Comparison of ENCODE assay signal across 28 mouse cellular contexts in the genomic region with DNA sequence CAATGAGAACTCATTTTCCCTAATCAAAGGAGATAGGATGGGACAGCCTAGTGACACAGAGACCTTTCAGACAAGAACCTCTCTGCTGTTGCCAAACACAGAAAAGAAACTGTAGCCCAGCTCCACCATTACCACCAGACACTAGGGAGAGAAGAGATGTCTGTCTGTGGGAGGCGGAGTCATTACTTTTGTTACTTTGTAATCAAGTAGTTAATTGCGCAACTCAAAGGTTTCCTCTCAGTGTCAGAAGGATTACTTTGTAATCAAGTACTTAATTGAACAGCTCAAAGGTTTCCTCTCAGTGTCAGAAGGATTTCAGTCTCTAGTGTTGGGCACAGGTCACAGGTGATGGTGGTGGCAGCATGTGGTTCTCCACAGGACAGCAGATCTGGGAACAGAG.
DNase-seq lines count a peak whose midpoint lies in the region; ATAC-seq and TF ChIP-seq lines count a peak whose summit lies in the region.
"Had no signal": no experiment of that assay in that cellular context is flagged by ENCODE, and none has a peak within 500 bp of the region (broad histone marks: within the 10 kb centered on the region; RNA-seq: fewer than 3 reads in every experiment).

No protein-coding gene starts in this region.

- TF ChIP-seq CTCF in kidney, adult 2 months (conservative IDR thresholded peaks at IDR 0.05; ENCODE audit: insufficient read depth, insufficient read length, low read depth, low read length), result no peak
- TF ChIP-seq CTCF in liver, adult 2 months (IDR thresholded peaks at IDR 0.05; ENCODE audit: low read depth, low read length), result no peak

- no peaks in the 10 kb centered on the region for H3K4me1 ChIP-seq in kidney, adult 2 months (ENCODE audit: control insufficient read depth, insufficient read depth, low read length)
- H3K4me1 ChIP-seq in kidney, embryonic 14.5 days (ENCODE audit: control insufficient read depth, insufficient read depth, low read length), result no peaks in the 10 kb centered on the region
- peaks cover 2% of the 10 kb centered on the region; the same call in 1 of the 2 replicates for H3K4me1 ChIP-seq in liver, adult 2 months (ENCODE audit: control insufficient read depth, insufficient read depth, low read length)
- H3K4me1 ChIP-seq in liver, embryonic 12.5 days, result no peaks in the 10 kb centered on the region
- H3K4me1 ChIP-seq: embryonic facial prominence, embryonic 13.5 days; embryonic facial prominence, embryonic 15.5 days; forebrain, embryonic 10.5 days; forebrain, embryonic 12.5 days had no signal

- no peak overlapping the region for H3K4me2 ChIP-seq in kidney, embryonic 14.5 days (replicated peaks; ENCODE audit: low read depth, low read length)
- H3K4me2 ChIP-seq in liver, embryonic 12.5 days, result no peak overlapping the region
- H3K4me2 ChIP-seq: embryonic facial prominence, embryonic 13.5 days; embryonic facial prominence, embryonic 15.5 days; forebrain, embryonic 12.5 days had no signal

- WGBS in kidney, adult 2 months, result 85% methylated on average over 2 of the region's 2 CpGs
- 92% methylated on average over 2 of the region's 2 CpGs for WGBS in kidney, embryonic 14.5 days
- WGBS in liver, adult 2 months, result 81% methylated on average over 2 of the region's 2 CpGs
- WGBS in liver, embryonic 12.5 days (ENCODE audit: insufficient replicate concordance), result 73% methylated on average over 2 of the region's 2 CpGs

- H3K27me3 ChIP-seq in kidney, adult 2 months (replicated peaks; ENCODE audit: control insufficient read depth, insufficient read depth, low read length), result no peaks in the 10 kb centered on the region
- H3K27me3 ChIP-seq in kidney, embryonic 14.5 days (ENCODE audit: control insufficient read depth, insufficient read depth, low read length), result no peaks in the 10 kb centered on the region; the same call in 1 of the 2 replicates
- H3K27me3 ChIP-seq in liver, adult 2 months (ENCODE audit: control insufficient read depth, insufficient read depth, low read length), result no peaks in the 10 kb centered on the region
- H3K27me3 ChIP-seq in liver, embryonic 12.5 days (replicated peaks), result no peaks in the 10 kb centered on the region
- H3K27me3 ChIP-seq: CH12.LX; embryonic facial prominence, embryonic 15.5 days; forebrain, embryonic 12.5 days; Patski had no signal

- H3K27ac ChIP-seq in kidney, adult 2 months (ENCODE audit: insufficient read depth, low read depth, low read length), result no peak overlapping the region
- no peak overlapping the region for H3K27ac ChIP-seq in kidney, embryonic 14.5 days (ENCODE audit: low read depth, low read length)
- no peak overlapping the region for H3K27ac ChIP-seq in liver, adult 2 months (replicated peaks; ENCODE audit: insufficient read depth, low read depth, low read length)
- H3K27ac ChIP-seq in liver, embryonic 12.5 days, result no peak overlapping the region
- H3K27ac ChIP-seq: embryonic facial prominence, embryonic 13.5 days; embryonic facial prominence, embryonic 15.5 days; forebrain, embryonic 10.5 days; forebrain, embryonic 12.5 days had no signal

- DNase-seq in kidney, adult 2 months, result peak; percentile 23
- peak; percentile 64 for DNase-seq in liver, adult 2 months (ENCODE audit: extremely low read depth, low read depth, low spot score)
- no peak for DNase-seq in layer of hippocampus, postnatal 36 days
- DNase-seq: adrenal gland, adult 8-10 months; adrenal gland, postnatal 14 days; adrenal gland, postnatal 36 days; B cell, adult 2 months; cerebellum, adult 11-12 months; cerebellum, adult 2 months; cerebellum, adult 9-10 months; cerebellum, postnatal 10 days; cerebellum, postnatal 25 days; embryo, embryonic 11 days had no signal

- H3K9ac ChIP-seq in kidney, embryonic 14.5 days (ENCODE audit: low read depth, low read length), result no peak overlapping the region
- H3K9ac ChIP-seq in liver, adult 2 months (ENCODE audit: low read depth, low read length), result no peak overlapping the region
- H3K9ac ChIP-seq in liver, embryonic 12.5 days, result no peak overlapping the region
- H3K9ac ChIP-seq: embryonic facial prominence, embryonic 13.5 days; embryonic facial prominence, embryonic 15.5 days; forebrain, embryonic 12.5 days had no signal

- peaks cover 6% of the 10 kb centered on the region; the same call in 1 of the 2 replicates for H3K79me2 ChIP-seq in liver, adult 2 months (ENCODE audit: control insufficient read depth, insufficient read depth, low read length)

- ATAC-seq in kidney, embryonic 14.5 days (ENCODE audit: low FRiP score, low TSS enrichment), result no peak
- ATAC-seq in liver, embryonic 12.5 days, result no peak
- ATAC-seq in megakaryocyte progenitor cell, adult 5-6 weeks (replicated peaks; ENCODE audit: poor library complexity), result 0 out of 2 replicates have a peak, but pooled peaks have one; percentile 42
- ATAC-seq: activated CD4-positive, CD25-positive, alpha-beta regulatory T cell, adult 4 months; CD4-positive, CD25-positive, alpha-beta regulatory T cell, adult 4 months; forebrain, embryonic 14.5 days; forebrain, embryonic 16.5 days; Patski had no signal

- no peaks in the 10 kb centered on the region for H3K36me3 ChIP-seq in kidney, adult 2 months (ENCODE audit: control insufficient read depth, insufficient read depth, low read length)
- no peaks in the 10 kb centered on the region for H3K36me3 ChIP-seq in kidney, embryonic 14.5 days (ENCODE audit: control insufficient read depth, insufficient read depth, low read length)
- H3K36me3 ChIP-seq in liver, adult 2 months (ENCODE audit: control insufficient read depth, insufficient read depth, low read length), result peaks cover 53% of the 10 kb centered on the region
- no peaks in the 10 kb centered on the region for H3K36me3 ChIP-seq in liver, embryonic 12.5 days
- H3K36me3 ChIP-seq: embryonic facial prominence, embryonic 13.5 days; embryonic facial prominence, embryonic 15.5 days; forebrain, embryonic 10.5 days; forebrain, embryonic 12.5 days; G1E had no signal

- no peaks in the 10 kb centered on the region for H3K9me3 ChIP-seq in kidney, embryonic 14.5 days (ENCODE audit: control insufficient read depth, low read length)
- no peaks in the 10 kb centered on the region for H3K9me3 ChIP-seq in liver, embryonic 12.5 days (replicated peaks)
- H3K9me3 ChIP-seq: embryonic facial prominence, embryonic 13.5 days; embryonic facial prominence, embryonic 15.5 days; forebrain, embryonic 10.5 days; forebrain, embryonic 12.5 days had no signal

- H3K4me3 ChIP-seq in kidney, adult 2 months (ENCODE audit: insufficient read depth, low read depth, low read length), result no peak overlapping the region
- H3K4me3 ChIP-seq in kidney, embryonic 14.5 days (ENCODE audit: low read length), result no peak overlapping the region
- no peak overlapping the region for H3K4me3 ChIP-seq in liver, adult 2 months (ENCODE audit: insufficient read depth, low read depth, low read length)
- no peak overlapping the region for H3K4me3 ChIP-seq in liver, embryonic 12.5 days
- H3K4me3 ChIP-seq: embryonic facial prominence, embryonic 13.5 days; embryonic facial prominence, embryonic 15.5 days; erythroblast, embryonic 14.5 days; forebrain, embryonic 10.5 days; forebrain, embryonic 12.5 days had no signal

- TF ChIP-seq POLR2A in kidney, adult 2 months (IDR thresholded peaks at IDR 0.05; ENCODE audit: low read depth, low read length), result no peak
- TF ChIP-seq POLR2A in liver, adult 2 months (IDR thresholded peaks at IDR 0.05; ENCODE audit: extremely low read depth, insufficient read depth, low read length), result no peak

Comparison
In these comparisons a context has a peak if more than half of its experiments do, and no peak if none do; other contexts are left out.
1. DNase-seq: peak in kidney, adult 2 months (single experiment) and liver, adult 2 months (single experiment); none in layer of hippocampus, postnatal 36 days (0 of 2).